Mouse (Mus musculus) neural tube, embryonic 15.5 days (tissue): ENCODE measurements around the gene Ccdc103. TPM values are rescaled to one million over a fixed set of nuclear protein-coding genes. Genes with fewer than 3 reads are reported as not detected.
A peak's percentile ranks its signal among the peaks of the same experiment; 100 is the strongest.

Experiments
- ATAC-seq: fragments of 200-750 bp; cut with Nextera tagmentation; 2 replicates; pipeline ENCODE4 v1.8.0; 2017; ENCODE audit warnings: mild to moderate bottlenecking, moderate TSS enrichment, moderate library complexity; ENCODE audit not compliant: low FRiP score
- H3K27ac ChIP-seq: fragments of 300-500 bp; sonication (generic); replicated peaks from 2 replicates; pipeline ENCODE4 v1.5.1; 2015; ENCODE audit warnings: mild to moderate bottlenecking, inconsistent platforms
- H3K27me3 ChIP-seq: fragments of 300-500 bp; sonication (generic); replicated peaks from 2 replicates; pipeline ENCODE4 v1.6.1; 2015; ENCODE audit warnings: inconsistent platforms
- H3K36me3 ChIP-seq: fragments of 300-500 bp; sonication (generic); 2 replicates; pipeline ENCODE4 v1.6.1; 2015; ENCODE audit warnings: inconsistent platforms
- H3K4me1 ChIP-seq: fragments of 300-500 bp; sonication (generic); 2 replicates; pipeline ENCODE4 v1.6.1; 2015; ENCODE audit warnings: inconsistent platforms
- H3K4me2 ChIP-seq: fragments of 300-500 bp; sonication (generic); 2 replicates; pipeline ENCODE4 v1.6.1; 2015; ENCODE audit warnings: inconsistent platforms, mild to moderate bottlenecking, moderate library complexity
- H3K4me3 ChIP-seq: fragments of 300-500 bp; sonication (generic); replicated peaks from 2 replicates; pipeline ENCODE4 v1.5.1; 2015; ENCODE audit warnings: mild to moderate bottlenecking, inconsistent platforms
- H3K9ac ChIP-seq: fragments of 300-500 bp; sonication (generic); replicated peaks from 2 replicates; pipeline ENCODE4 v1.6.1; 2015; ENCODE audit warnings: mild to moderate bottlenecking, inconsistent platforms
- H3K9me3 ChIP-seq: fragments of 300-500 bp; sonication (generic); replicated peaks from 2 replicates; pipeline ENCODE4 v1.6.1; 2016; ENCODE audit warnings: inconsistent platforms
- WGBS: fragments of 180-500 bp; shearing (Covaris S2); methylation state at CpG from one replicate; pipeline ENCODE4 v1.1.7; 2015; ENCODE audit warnings: mixed read lengths; 5-methylcytosine and 5-hydroxymethylcytosine counted together
- polyA plus RNA-seq: library from polyadenylated mRNA; unstranded; fragments of >200 nt; fragmentation: Nextera tagmentation; extraction: Ambion mirVana; gene quantifications from 2 replicates; pipeline ENCODE4 v1.2.1, GENCODE M21; 2015

Gene Ccdc103
- polyA plus RNA-seq, 1 experiment from 2014 or later = 1.7 TPM

- no peak overlapping the region for H3K4me3 ChIP-seq
- peaks cover 18% of the 10 kb centered on the region for H3K4me1 ChIP-seq
- WGBS = 91% methylated on average over 4 of the region's 4 CpGs
- no peaks in the 10 kb centered on the region for H3K36me3 ChIP-seq
- no peak overlapping the region for H3K27ac ChIP-seq
- H3K9me3 ChIP-seq = no peaks in the 10 kb centered on the region
- H3K9ac ChIP-seq = no peak overlapping the region
- peaks cover 57% of the 10 kb centered on the region for H3K27me3 ChIP-seq
- H3K4me2 ChIP-seq = no peak overlapping the region
- no peak for ATAC-seq
Measured at GRCm38 (mm10) chr11:102894716-102895115, 13.7 kb downstream of the Ccdc103 start.

GRCm38 (mm10) chr11:102895779-102896178 is 14.8 kb downstream of the Ccdc103 start:
- 74% methylated on average over 9 of the region's 9 CpGs for WGBS
- Histone ChIP-seq H3K4me1 (peaks cover 18% of the 10 kb centered on the region), H3K27me3 (peaks cover 58% of the 10 kb centered on the region), H3K4me3 (no peak overlapping the region), H3K4me2 (no peak overlapping the region), H3K9me3 (no peaks in the 10 kb centered on the region), H3K27ac (no peak overlapping the region), H3K36me3 (no peaks in the 10 kb centered on the region), H3K9ac (no peak overlapping the region)
- ATAC-seq = no peak

- Histone ChIP-seq H3K9me3 (no peaks in the 10 kb centered on the region), H3K9ac (no peak overlapping the region), H3K4me3 (no peak overlapping the region), H3K36me3 (no peaks in the 10 kb centered on the region), H3K27ac (no peak overlapping the region), H3K27me3 (peaks cover 53% of the 10 kb centered on the region), H3K4me2 (no peak overlapping the region), H3K4me1 (peaks cover 21% of the 10 kb centered on the region)
- 79% methylated on average over 20 of the region's 20 CpGs for WGBS
- ATAC-seq = no peak
Measured at GRCm38 (mm10) chr11:102896641-102897040, 15.6 kb downstream of the Ccdc103 start.

GRCm38 (mm10) chr11:102898408-102898807 is 17.4 kb downstream of the Ccdc103 start:
- H3K27me3 ChIP-seq = peaks cover 40% of the 10 kb centered on the region
- peaks cover 13% of the 10 kb centered on the region for H3K4me1 ChIP-seq
- peak overlapping the region; percentile 30; the same call in 1 of the 2 replicates for H3K27ac ChIP-seq
- H3K9me3 ChIP-seq = no peaks in the 10 kb centered on the region
- WGBS = 63% methylated on average over 9 of the region's 9 CpGs
- H3K4me2 ChIP-seq = no peak overlapping the region
- no peak overlapping the region for H3K9ac ChIP-seq
- H3K36me3 ChIP-seq = no peaks in the 10 kb centered on the region
- H3K4me3 ChIP-seq = no peak overlapping the region
- peak; percentile 60; the same call in 1 of the 2 replicates for ATAC-seq

GRCm38 (mm10) chr11:102900763-102901162 is 19.8 kb downstream of the Ccdc103 start, which contains the start of gene Gfap:
Gene Gfap, minus strand, starts transcription at chr11:102900912.
- peaks cover 25% of the 10 kb centered on the region for H3K4me1 ChIP-seq
- 0 out of 2 replicates have a peak, but pooled peaks have one; percentile 45 for ATAC-seq
- H3K9ac ChIP-seq = no peak within 1 kb of the TSS
- no peak within 1 kb of the TSS for H3K4me2 ChIP-seq
- no peak within 1 kb of the TSS for H3K4me3 ChIP-seq
- 11% methylated on average over 7 of the region's 7 CpGs for WGBS
- no peak within 1 kb of the TSS for H3K27ac ChIP-seq
- no peaks in the 10 kb centered on the region for H3K9me3 ChIP-seq
- H3K27me3 ChIP-seq = peaks cover 18% of the 10 kb centered on the region
- H3K36me3 ChIP-seq = no peaks in the 10 kb centered on the region

- H3K27me3 ChIP-seq = peaks cover 14% of the 10 kb centered on the region
Measured at GRCm38 (mm10) chr11:102901199-102901598, 20.2 kb downstream of the Ccdc103 start.

GRCm38 (mm10) chr11:102902107-102902506 is 21.1 kb downstream of the Ccdc103 start:
- Histone ChIP-seq H3K27me3 (peaks cover 9% of the 10 kb centered on the region; the same call in 1 of the 2 replicates), H3K9ac (no peak overlapping the region), H3K9me3 (no peaks in the 10 kb centered on the region), H3K4me3 (no peak overlapping the region), H3K4me1 (peaks cover 25% of the 10 kb centered on the region), H3K27ac (no peak overlapping the region), H3K36me3 (no peaks in the 10 kb centered on the region), H3K4me2 (no peak overlapping the region)
- ATAC-seq = no peak
- WGBS = 82% methylated on average over 5 of the region's 5 CpGs

More at GRCm38 (mm10) chr11:102901199-102901598, 20.2 kb downstream of the Ccdc103 start:
- Histone ChIP-seq H3K9ac (no peak overlapping the region), H3K36me3 (no peaks in the 10 kb centered on the region), H3K4me1 (peaks cover 25% of the 10 kb centered on the region), H3K4me2 (no peak overlapping the region), H3K4me3 (no peak overlapping the region), H3K27ac (no peak overlapping the region), H3K9me3 (no peaks in the 10 kb centered on the region)
- no peak for ATAC-seq
- 72% methylated on average over 4 of the region's 4 CpGs for WGBS

- no peak overlapping the region for H3K4me3 ChIP-seq
- no peaks in the 10 kb centered on the region for H3K36me3 ChIP-seq
- H3K9me3 ChIP-seq = no peaks in the 10 kb centered on the region
- no peak for ATAC-seq
- WGBS = 62% methylated on average over 7 of the region's 7 CpGs
- H3K4me1 ChIP-seq = peaks cover 17% of the 10 kb centered on the region
- H3K4me2 ChIP-seq = no peak overlapping the region
- no peak overlapping the region for H3K9ac ChIP-seq
- no peak overlapping the region for H3K27ac ChIP-seq
- H3K27me3 ChIP-seq = peaks cover 8% of the 10 kb centered on the region; the same call in 1 of the 2 replicates
Measured at GRCm38 (mm10) chr11:102903654-102904053, 22.6 kb downstream of the Ccdc103 start.

- no peak for ATAC-seq
- 0 out of 2 replicates have a peak, but pooled peaks cover 3% of the 10 kb centered on the region for H3K4me1 ChIP-seq
- H3K9me3 ChIP-seq = no peaks in the 10 kb centered on the region
- no peak overlapping the region for H3K27ac ChIP-seq
- 54% methylated on average over 7 of the region's 7 CpGs for WGBS
- H3K4me3 ChIP-seq = no peak overlapping the region
- no peak overlapping the region for H3K4me2 ChIP-seq
- no peaks in the 10 kb centered on the region for H3K27me3 ChIP-seq
- H3K9ac ChIP-seq = no peak overlapping the region
- no peaks in the 10 kb centered on the region for H3K36me3 ChIP-seq
Measured at GRCm38 (mm10) chr11:102911376-102911775, 30.4 kb downstream of the Ccdc103 start.

- H3K4me3 ChIP-seq = no peak overlapping the region
- H3K27me3 ChIP-seq = no peaks in the 10 kb centered on the region
- 0 out of 2 replicates have a peak, but pooled peaks cover 3% of the 10 kb centered on the region for H3K4me1 ChIP-seq
- H3K36me3 ChIP-seq = no peaks in the 10 kb centered on the region
- H3K9me3 ChIP-seq = no peaks in the 10 kb centered on the region
- no peak overlapping the region for H3K27ac ChIP-seq
- ATAC-seq = no peak
- no peak overlapping the region for H3K4me2 ChIP-seq
- no peak overlapping the region for H3K9ac ChIP-seq
- 94% methylated on average over 9 of the region's 9 CpGs for WGBS
Measured at GRCm38 (mm10) chr11:102915380-102915779, 34.4 kb downstream of the Ccdc103 start.

- Histone ChIP-seq H3K4me3 (no peak overlapping the region), H3K4me1 (0 out of 2 replicates have a peak, but pooled peaks cover 2% of the 10 kb centered on the region), H3K36me3 (no peaks in the 10 kb centered on the region), H3K27ac (no peak overlapping the region), H3K9ac (no peak overlapping the region), H3K4me2 (no peak overlapping the region), H3K27me3 (no peaks in the 10 kb centered on the region), H3K9me3 (no peaks in the 10 kb centered on the region)
- 60% methylated on average over 4 of the region's 4 CpGs for WGBS
- no peak for ATAC-seq
Measured at GRCm38 (mm10) chr11:102918077-102918476, 37.1 kb downstream of the Ccdc103 start.

- Histone ChIP-seq H3K36me3 (no peaks in the 10 kb centered on the region), H3K9me3 (no peaks in the 10 kb centered on the region), H3K4me2 (no peak overlapping the region), H3K4me3 (no peak overlapping the region), H3K4me1 (peaks cover 11% of the 10 kb centered on the region), H3K27ac (no peak overlapping the region), H3K9ac (0 out of 2 replicates have a peak overlapping the region, but pooled peaks have one; percentile 17), H3K27me3 (no peaks in the 10 kb centered on the region)
- WGBS = 74% methylated on average over 6 of the region's 6 CpGs
- no peak for ATAC-seq
Measured at GRCm38 (mm10) chr11:102921491-102921890, 40.5 kb downstream of the Ccdc103 start.
